Mouse (Mus musculus): Measurements from ENCODE around the gene Cacna2d1. TPM values are rescaled to one million over a fixed set of nuclear protein-coding genes. Genes with fewer than 3 reads are reported as not detected.

Gene Cacna2d1
- polyA plus RNA-seq, 1 experiment from 2014 or later = 19.5 TPM

DNA sequence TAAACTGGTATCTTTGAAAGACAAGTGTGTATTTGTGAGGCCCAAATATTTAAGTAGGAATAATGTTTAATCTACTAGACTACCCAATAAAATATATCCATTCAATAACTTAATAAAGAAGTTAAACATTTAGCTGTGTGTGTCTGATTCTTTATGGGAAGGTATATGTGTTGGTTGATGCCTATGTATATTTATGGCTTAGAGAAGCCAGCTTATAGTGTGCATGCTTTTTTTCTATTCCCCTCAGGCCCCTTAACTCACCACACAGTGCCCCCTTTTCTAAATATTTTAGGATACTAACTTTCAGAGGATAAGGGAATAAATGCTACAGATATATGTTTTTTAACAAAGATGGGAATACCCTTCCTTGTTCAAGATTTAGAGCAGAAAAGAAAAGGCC lies 128.8 kb downstream of the Cacna2d1 start:
- Histone ChIP-seq H3K4me1 (replicated peaks) (peaks cover 4% of the 10 kb centered on the region), H3K36me3 (no peaks in the 10 kb centered on the region), H3K9me3 (no peaks in the 10 kb centered on the region), H3K9ac (replicated peaks) (no peak overlapping the region), H3K27me3 (no peaks in the 10 kb centered on the region), H3K4me3 (replicated peaks) (no peak overlapping the region), H3K4me2 (no peak overlapping the region), H3K27ac (no peak overlapping the region)
- no peak for ATAC-seq (ENCODE audit: insufficient number of reproducible peaks, insufficient read depth, low FRiP score, low TSS enrichment, low read depth)

DNA sequence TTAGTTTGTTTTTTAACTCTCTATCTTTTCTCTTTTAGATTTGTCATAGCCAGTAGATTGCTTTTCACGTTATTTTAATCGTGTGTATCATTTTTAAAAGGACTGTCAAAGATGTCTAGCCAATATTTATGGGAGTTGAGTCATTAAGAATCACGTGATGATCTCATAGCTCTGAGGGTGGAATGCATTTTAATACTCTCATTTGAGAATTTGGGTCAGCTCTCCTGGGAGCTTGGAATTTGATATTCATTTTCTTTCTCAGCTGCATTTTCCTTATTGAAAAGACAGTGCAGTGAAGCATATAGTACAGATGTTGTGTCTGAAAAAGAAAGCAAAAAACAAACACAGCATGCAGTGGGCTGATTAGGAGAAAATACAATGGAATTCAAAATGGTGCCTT lies 129.5 kb downstream of the Cacna2d1 start:
- Histone ChIP-seq H3K27me3 (no peaks in the 10 kb centered on the region), H3K36me3 (no peaks in the 10 kb centered on the region), H3K4me2 (no peak overlapping the region), H3K4me3 (replicated peaks) (no peak overlapping the region), H3K27ac (no peak overlapping the region), H3K4me1 (replicated peaks) (peaks cover 4% of the 10 kb centered on the region), H3K9ac (replicated peaks) (no peak overlapping the region), H3K9me3 (no peaks in the 10 kb centered on the region)
- 56% methylated on average over 3 of the region's 3 CpGs for WGBS
- ATAC-seq (ENCODE audit: insufficient number of reproducible peaks, insufficient read depth, low FRiP score, low TSS enrichment, low read depth) = no peak

DNA sequence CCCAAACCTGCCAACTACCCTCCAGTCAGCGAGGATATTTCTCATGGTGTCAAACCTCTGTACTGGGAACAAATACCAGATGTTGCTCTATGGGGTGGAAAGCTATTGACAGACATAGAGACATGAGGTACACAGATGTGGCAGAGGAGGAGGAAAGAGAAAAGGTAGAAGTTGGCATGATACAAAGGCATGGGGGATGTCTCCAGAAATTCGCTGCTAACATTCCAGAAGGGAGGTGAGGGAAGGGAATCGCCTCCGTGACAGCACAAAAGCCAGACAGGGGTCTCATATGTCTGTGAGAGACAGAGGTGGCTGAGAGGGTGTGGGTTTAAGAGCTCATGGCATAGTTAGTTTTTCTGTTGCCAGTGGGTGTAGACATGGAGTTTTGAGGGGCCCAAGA lies 131.3 kb downstream of the Cacna2d1 start:
- Histone ChIP-seq H3K9ac (replicated peaks) (no peak overlapping the region), H3K36me3 (no peaks in the 10 kb centered on the region), H3K4me3 (replicated peaks) (no peak overlapping the region), H3K4me2 (no peak overlapping the region), H3K4me1 (replicated peaks) (peaks cover 4% of the 10 kb centered on the region), H3K9me3 (no peaks in the 10 kb centered on the region), H3K27ac (peak overlapping the region; percentile 62; the same call in 1 of the 2 replicates), H3K27me3 (no peaks in the 10 kb centered on the region)
- WGBS = 44% methylated on average over 4 of the region's 4 CpGs
- no peak; the same call in 1 of the 2 replicates for ATAC-seq (ENCODE audit: insufficient number of reproducible peaks, insufficient read depth, low FRiP score, low TSS enrichment, low read depth)

DNA sequence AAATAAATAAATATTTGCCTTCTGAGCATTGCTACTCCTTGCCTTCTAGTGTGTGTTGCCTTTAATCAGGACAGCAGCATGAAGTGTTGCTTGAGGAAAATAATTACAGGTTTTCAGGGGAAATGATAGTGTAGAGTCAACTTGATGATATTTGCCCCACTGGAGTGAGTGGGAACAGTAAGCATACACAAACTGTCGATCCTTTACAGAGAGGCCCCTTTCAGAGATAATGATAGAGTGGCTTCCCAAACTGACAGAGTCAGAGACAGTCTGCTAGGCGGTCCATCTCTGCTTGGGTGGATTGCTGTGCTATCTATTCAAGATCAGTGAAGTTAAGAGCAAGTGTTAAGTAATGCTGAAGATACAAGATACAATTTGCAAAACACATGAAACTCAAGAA lies 147.8 kb downstream of the Cacna2d1 start:
- Histone ChIP-seq H3K9ac (replicated peaks) (no peak overlapping the region), H3K9me3 (no peaks in the 10 kb centered on the region), H3K27ac (no peak overlapping the region), H3K4me1 (replicated peaks) (peaks cover 5% of the 10 kb centered on the region; the same call in 1 of the 2 replicates), H3K36me3 (no peaks in the 10 kb centered on the region), H3K27me3 (no peaks in the 10 kb centered on the region), H3K4me3 (replicated peaks) (no peak overlapping the region), H3K4me2 (no peak overlapping the region)
- ATAC-seq (ENCODE audit: insufficient number of reproducible peaks, insufficient read depth, low FRiP score, low TSS enrichment, low read depth) = no peak
- 85% methylated on average over 2 of the region's 2 CpGs for WGBS

DNA sequence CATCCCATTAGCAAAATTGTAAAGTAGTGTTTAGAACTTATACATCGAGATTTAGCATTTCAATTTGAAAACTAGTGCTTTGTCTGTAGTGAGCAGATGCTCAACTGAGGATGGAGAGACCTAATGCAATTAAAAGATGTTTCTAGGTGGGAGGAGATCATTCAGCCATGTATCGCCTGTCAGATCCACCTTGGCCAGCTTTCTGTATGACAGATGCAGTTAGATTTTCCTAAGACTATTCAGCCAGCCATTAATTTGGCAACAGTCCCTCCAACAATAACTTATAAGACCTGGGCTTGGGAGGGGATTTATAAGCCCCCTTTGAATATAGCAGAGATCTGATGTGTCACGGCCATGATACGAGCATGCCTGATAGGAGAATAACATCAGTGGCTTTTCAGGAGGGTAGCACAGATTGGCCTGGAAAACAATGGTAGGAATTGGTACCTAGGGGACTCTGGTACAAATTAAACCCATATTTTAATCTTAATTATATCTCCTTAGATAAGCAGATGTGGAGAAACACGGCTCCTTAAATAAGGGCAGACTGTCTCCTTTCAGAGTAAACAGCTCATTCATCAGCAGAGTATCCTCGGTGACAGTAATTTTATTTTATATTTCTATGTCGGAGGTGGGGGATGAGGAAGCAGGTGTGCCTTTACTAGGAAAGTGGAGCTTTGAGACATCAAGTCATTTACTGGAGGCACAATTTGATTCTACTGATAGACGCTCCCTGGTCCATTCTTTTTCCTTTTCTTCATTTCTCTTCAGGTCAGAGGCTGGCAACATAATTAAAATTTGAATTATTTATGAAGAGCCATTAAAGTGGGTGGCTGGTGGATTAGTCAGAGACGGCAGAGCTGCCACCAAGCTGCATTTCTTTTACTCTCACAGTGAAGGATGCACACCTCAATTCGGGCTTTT lies 152.8 kb downstream of the Cacna2d1 start:
- H3K9me3 ChIP-seq = no peaks in the 10 kb centered on the region

GRCm38 (mm10) chr5:16087995-16088394 lies 153.5 kb downstream of the Cacna2d1 start:
- no peak overlapping the region for H3K4me2 ChIP-seq
- WGBS = 79% methylated on average over 2 of the region's 2 CpGs

More for the DNA sequence above, 152.8 kb downstream of the Cacna2d1 start:
- H3K9ac ChIP-seq (replicated peaks) = no peak overlapping the region
- H3K4me2 ChIP-seq = no peak overlapping the region
- H3K36me3 ChIP-seq = no peaks in the 10 kb centered on the region
- ATAC-seq (ENCODE audit: insufficient number of reproducible peaks, insufficient read depth, low FRiP score, low TSS enrichment, low read depth) = no peak
- no peak overlapping the region for H3K27ac ChIP-seq
- 75% methylated on average over 10 of the region's 10 CpGs for WGBS
- H3K4me3 ChIP-seq (replicated peaks) = no peak overlapping the region
- H3K27me3 ChIP-seq = no peaks in the 10 kb centered on the region
- H3K4me1 ChIP-seq (replicated peaks) = peaks cover 11% of the 10 kb centered on the region

DNA sequence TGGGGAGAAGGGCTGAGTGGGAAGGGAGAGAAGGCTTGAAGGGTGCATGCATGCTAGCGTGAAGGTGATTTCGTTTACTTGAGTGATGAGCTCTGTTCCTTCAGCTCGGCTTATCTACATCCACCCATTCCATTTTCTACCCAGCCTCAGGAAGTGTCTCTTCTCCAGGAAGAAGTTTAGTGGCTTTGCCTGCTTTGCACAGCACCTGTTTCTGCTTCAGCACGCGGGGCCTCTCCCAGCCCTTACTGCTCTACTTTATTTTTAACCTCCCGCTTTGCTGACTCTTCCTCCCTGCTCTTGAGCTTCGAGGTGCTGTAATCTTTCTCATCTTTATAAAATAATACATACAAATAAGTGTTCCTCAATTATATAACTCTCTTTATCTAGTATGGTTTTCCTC lies 158.0 kb downstream of the Cacna2d1 start:
- no peak overlapping the region for H3K4me2 ChIP-seq
- ATAC-seq (ENCODE audit: insufficient number of reproducible peaks, insufficient read depth, low FRiP score, low TSS enrichment, low read depth) = no peak
- peaks cover 6% of the 10 kb centered on the region; the same call in 1 of the 2 replicates for H3K4me1 ChIP-seq (replicated peaks)
- H3K4me3 ChIP-seq (replicated peaks) = no peak overlapping the region
- no peak overlapping the region for H3K9ac ChIP-seq (replicated peaks)
- no peaks in the 10 kb centered on the region for H3K27me3 ChIP-seq
- no peaks in the 10 kb centered on the region for H3K36me3 ChIP-seq
- 84% methylated on average over 7 of the region's 7 CpGs for WGBS
- H3K27ac ChIP-seq = no peak overlapping the region
- H3K9me3 ChIP-seq = no peaks in the 10 kb centered on the region

More at GRCm38 (mm10) chr5:16087995-16088394, 153.5 kb downstream of the Cacna2d1 start:
- ATAC-seq (ENCODE audit: insufficient number of reproducible peaks, insufficient read depth, low FRiP score, low TSS enrichment, low read depth) = no peak
- Histone ChIP-seq H3K36me3 (no peaks in the 10 kb centered on the region), H3K4me1 (replicated peaks) (peaks cover 11% of the 10 kb centered on the region), H3K9me3 (no peaks in the 10 kb centered on the region), H3K9ac (replicated peaks) (no peak overlapping the region), H3K4me3 (replicated peaks) (no peak overlapping the region), H3K27ac (no peak overlapping the region), H3K27me3 (no peaks in the 10 kb centered on the region)

GRCm38 (mm10) chr5:16093071-16093693 lies 158.7 kb downstream of the Cacna2d1 start:
- 86% methylated on average over 11 of the region's 11 CpGs for WGBS
- H3K27ac ChIP-seq = no peak overlapping the region
- peaks cover 6% of the 10 kb centered on the region; the same call in 1 of the 2 replicates for H3K4me1 ChIP-seq (replicated peaks)
- H3K9ac ChIP-seq (replicated peaks) = no peak overlapping the region
- H3K27me3 ChIP-seq = no peaks in the 10 kb centered on the region
- no peak overlapping the region for H3K4me3 ChIP-seq (replicated peaks)
- no peak overlapping the region for H3K4me2 ChIP-seq
- no peaks in the 10 kb centered on the region for H3K36me3 ChIP-seq
- no peak for ATAC-seq (ENCODE audit: insufficient number of reproducible peaks, insufficient read depth, low FRiP score, low TSS enrichment, low read depth)
- no peaks in the 10 kb centered on the region for H3K9me3 ChIP-seq

- H3K4me3 ChIP-seq (replicated peaks) = no peak overlapping the region
- peaks cover 5% of the 10 kb centered on the region; the same call in 1 of the 2 replicates for H3K4me1 ChIP-seq (replicated peaks)
- no peaks in the 10 kb centered on the region for H3K27me3 ChIP-seq
- no peaks in the 10 kb centered on the region for H3K36me3 ChIP-seq
- 57% methylated on average over 4 of the region's 4 CpGs for WGBS
- no peaks in the 10 kb centered on the region for H3K9me3 ChIP-seq
- H3K9ac ChIP-seq (replicated peaks) = no peak overlapping the region
- no peak overlapping the region for H3K4me2 ChIP-seq
- no peak overlapping the region for H3K27ac ChIP-seq
- no peak for ATAC-seq (ENCODE audit: insufficient number of reproducible peaks, insufficient read depth, low FRiP score, low TSS enrichment, low read depth)
Measured at GRCm38 (mm10) chr5:16095345-16095744, 160.9 kb downstream of the Cacna2d1 start.

GRCm38 (mm10) chr5:16098766-16099165 lies 164.3 kb downstream of the Cacna2d1 start:
- Histone ChIP-seq H3K4me2 (no peak overlapping the region), H3K4me1 (replicated peaks) (peaks cover 6% of the 10 kb centered on the region; the same call in 1 of the 2 replicates), H3K4me3 (replicated peaks) (no peak overlapping the region), H3K36me3 (no peaks in the 10 kb centered on the region), H3K9me3 (no peaks in the 10 kb centered on the region), H3K27ac (no peak overlapping the region), H3K9ac (replicated peaks) (no peak overlapping the region), H3K27me3 (no peaks in the 10 kb centered on the region)
- WGBS = 89% methylated on average over 2 of the region's 2 CpGs
- ATAC-seq (ENCODE audit: insufficient number of reproducible peaks, insufficient read depth, low FRiP score, low TSS enrichment, low read depth) = no peak

DNA sequence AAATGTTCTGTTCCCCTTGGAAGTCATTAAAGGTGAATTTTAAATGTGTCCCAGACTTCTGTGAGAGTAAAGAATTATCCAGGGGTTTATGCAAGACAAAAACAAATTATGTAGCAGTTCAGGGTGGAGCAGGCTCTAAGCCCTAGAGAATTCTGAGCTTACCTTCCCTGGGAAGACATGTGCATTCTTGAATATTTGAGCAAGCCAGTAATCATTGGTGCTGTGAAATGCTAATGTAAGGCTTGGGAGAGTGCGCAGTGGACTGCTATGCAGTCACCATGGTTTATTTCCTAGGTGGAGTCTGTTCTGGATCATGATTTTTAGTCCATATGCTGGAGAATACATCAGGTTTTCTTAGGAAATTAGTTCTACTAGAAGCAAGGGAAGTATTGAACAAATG lies 167.3 kb downstream of the Cacna2d1 start:
- ATAC-seq (ENCODE audit: insufficient number of reproducible peaks, insufficient read depth, low FRiP score, low TSS enrichment, low read depth) = no peak
- WGBS = 97% methylated on average over 1 of the region's 1 CpGs
- Histone ChIP-seq H3K4me3 (replicated peaks) (no peak overlapping the region), H3K4me2 (no peak overlapping the region), H3K36me3 (no peaks in the 10 kb centered on the region), H3K9me3 (no peaks in the 10 kb centered on the region), H3K27ac (no peak overlapping the region), H3K4me1 (replicated peaks) (peaks cover 6% of the 10 kb centered on the region; the same call in 1 of the 2 replicates), H3K27me3 (no peaks in the 10 kb centered on the region), H3K9ac (replicated peaks) (no peak overlapping the region)
